Mouse (Mus musculus) ES-E14 (cell line): ENCODE measurements around the gene Vps11. TPM values are rescaled to one million over a fixed set of nuclear protein-coding genes. Genes with fewer than 3 reads are reported as not detected.

ENCODE experiments used
- DNase-seq: peaks from one replicate; pipeline ENCODE4 v3.0.0-alpha.2; 2013; ENCODE audit warnings: low read depth, low spot score
- H3K27ac ChIP-seq: 2 replicates; pipeline ENCODE4 v1.5.1; 2012; ENCODE audit warnings: low read depth, mild to moderate bottlenecking, low read length, moderate library complexity, mixed read lengths; ENCODE audit not compliant: poor library complexity, insufficient read depth, severe bottlenecking
- H3K36me3 ChIP-seq: 2 replicates; pipeline ENCODE4 v1.6.1; 2012; ENCODE audit warnings: mild to moderate bottlenecking, low read length, moderate library complexity, mixed read lengths; ENCODE audit not compliant: control insufficient read depth, poor library complexity, insufficient read depth, severe bottlenecking
- H3K4me1 ChIP-seq, 2 experiments: fragments of 150-350 bp in 1 of 2; sonication (generic) in 1 of 2; 2 replicates each; pipeline ENCODE4 v1.6.1; 2012; ENCODE audit warnings: low read length in 2 of 2, mild to moderate bottlenecking in 1 of 2, mixed read lengths in 1 of 2; ENCODE audit not compliant: control insufficient read depth in 2 of 2, insufficient read depth in 2 of 2, poor library complexity in 1 of 2
- H3K4me3 ChIP-seq, 2 experiments: fragments of 150-350 bp in 1 of 2; sonication (generic) in 1 of 2; 2 replicates each; pipeline ENCODE4 v1.5.1; 2012; ENCODE audit warnings: low read length in 2 of 2, low read depth in 1 of 2, mild to moderate bottlenecking in 1 of 2, mixed read lengths in 1 of 2; ENCODE audit not compliant: insufficient read depth in 1 of 2, poor library complexity in 1 of 2, severe bottlenecking in 1 of 2
- H3K9ac ChIP-seq: 2 replicates; pipeline ENCODE4 v1.6.1; 2012; ENCODE audit warnings: low read depth, mild to moderate bottlenecking, low read length, mixed read lengths; ENCODE audit not compliant: poor library complexity, insufficient read depth, severe bottlenecking
- H3K9me3 ChIP-seq: fragments of 150-350 bp; sonication (generic); 2 replicates; pipeline ENCODE4 v1.6.1; 2012; ENCODE audit warnings: low read depth, mild to moderate bottlenecking, low read length; ENCODE audit not compliant: control insufficient read depth, insufficient read depth
- CHD2 ChIP-seq: IDR thresholded peaks from 2 replicates; pipeline ENCODE4 v1.6.1; 2014; ENCODE audit warnings: mild to moderate bottlenecking, low read depth, low read length, inconsistent platforms
- HCFC1 ChIP-seq: IDR thresholded peaks from 2 replicates; pipeline ENCODE4 v1.6.1; 2012; ENCODE audit warnings: low read length, inconsistent platforms, borderline replicate concordance; ENCODE audit not compliant: insufficient read depth
- MAFK ChIP-seq: IDR thresholded peaks from 2 replicates; pipeline ENCODE4 v1.6.1; 2014; ENCODE audit warnings: mild to moderate bottlenecking, low read depth, low read length, inconsistent platforms; ENCODE audit not compliant: insufficient read depth
- ZC3H11A ChIP-seq: IDR thresholded peaks from 2 replicates; pipeline ENCODE4 v1.6.1; 2012; ENCODE audit warnings: low read depth, mild to moderate bottlenecking, inconsistent platforms, low read length, borderline replicate concordance
- ZNF384 ChIP-seq: IDR thresholded peaks from 2 replicates; pipeline ENCODE4 v1.6.1; 2012; ENCODE audit warnings: low read depth, low read length, inconsistent platforms
- in situ Hi-C, 2 experiments: fragments of 600-800 bp; cut with MboI; formaldehyde crosslinking; loops; one replicate each; pipeline ENCODE4 v1.15.1; 2025; ENCODE audit warnings: low sequenced_read_pairs in 2 of 2, inconsistent platforms in 1 of 2; ENCODE audit not compliant: unreplicated experiment in 2 of 2
- total RNA-seq: library from RNA; depleted of rRNA; stranded (reverse); fragments of 300-350 nt; gene quantifications from 2 replicates; pipeline ENCODE4 v1.2.3, GENCODE M21; 2012

Gene Vps11
- total RNA-seq, 1 experiment, result 35.0 TPM

- H3K4me1 ChIP-seq, result peaks cover 2 to 17% of the 10 kb centered on the region in 2 experiments; a peak in 3 of 4 replicates
- H3K9me3 ChIP-seq, result no peaks in the 10 kb centered on the region
- no peak for DNase-seq
- no peak overlapping the region for H3K27ac ChIP-seq
- H3K9ac ChIP-seq, result no peak overlapping the region
- in situ Hi-C loops, result no loop called here
- no peak overlapping the region for H3K4me3 ChIP-seq
- H3K36me3 ChIP-seq, result peaks cover 7% of the 10 kb centered on the region; the same call in 1 of the 2 replicates
- no peak for TF ChIP-seq ZNF384
- TF ChIP-seq CHD2, result no peak
- no peak for TF ChIP-seq HCFC1
- no peak for TF ChIP-seq MAFK
- TF ChIP-seq ZC3H11A, result no peak
Measured at GRCm38 (mm10) chr9:44342173-44342572, 19.3 kb downstream of the Vps11 start.

- in situ Hi-C loops, result no loop called here
- H3K36me3 ChIP-seq, result peaks cover 12% of the 10 kb centered on the region
Measured at GRCm38 (mm10) chr9:44341487-44341886, 20.0 kb downstream of the Vps11 start.

GRCm38 (mm10) chr9:44338574-44338973, 22.9 kb downstream of the Vps11 start:
- TF ChIP-seq MAFK, result no peak
- no peak for TF ChIP-seq HCFC1
- TF ChIP-seq ZNF384, result no peak
- no peak for TF ChIP-seq CHD2
- no peak for TF ChIP-seq ZC3H11A
- Histone ChIP-seq H3K36me3 (peaks cover 22% of the 10 kb centered on the region), H3K27ac (no peak overlapping the region), H3K4me3 (no peak overlapping the region), H3K4me1 (peaks cover 0 to 10% of the 10 kb centered on the region in 2 experiments; a peak in 2 of 4 replicates), H3K9ac (no peak overlapping the region), H3K9me3 (no peaks in the 10 kb centered on the region)
- DNase-seq, result no peak
- in situ Hi-C loops, result no loop called here

More at GRCm38 (mm10) chr9:44341487-44341886, 20.0 kb downstream of the Vps11 start:
- Histone ChIP-seq H3K9ac (no peak overlapping the region), H3K27ac (no peak overlapping the region), H3K4me1 (peaks cover 0 to 17% of the 10 kb centered on the region in 2 experiments; a peak in 3 of 4 replicates), H3K4me3 (no peak overlapping the region), H3K9me3 (no peaks in the 10 kb centered on the region)
- DNase-seq, result no peak
- TF ChIP-seq CHD2 (no peak), MAFK (no peak), ZC3H11A (no peak), HCFC1 (no peak), ZNF384 (no peak)

GRCm38 (mm10) chr9:44337436-44338169, 23.9 kb downstream of the Vps11 start:
- Histone ChIP-seq H3K36me3 (peaks cover 25% of the 10 kb centered on the region), H3K4me3 (peak overlapping the region; percentile 1 to 5; a peak in 2 of 4 replicates), H3K9ac (peak overlapping the region; percentile 19; the same call in 1 of the 2 replicates), H3K27ac (no peak overlapping the region), H3K4me1 (peaks cover 0 to 9% of the 10 kb centered on the region in 2 experiments; a peak in 1 of 4 replicates), H3K9me3 (no peaks in the 10 kb centered on the region)
- no peak for DNase-seq
- no peak for TF ChIP-seq HCFC1
- TF ChIP-seq CHD2, result no peak
- TF ChIP-seq MAFK, result no peak
- TF ChIP-seq ZC3H11A, result no peak
- no peak for TF ChIP-seq ZNF384
- in situ Hi-C loops, result no loop called here

GRCm38 (mm10) chr9:44336964-44337363, 24.5 kb downstream of the Vps11 start:
- no peak for TF ChIP-seq ZNF384
- TF ChIP-seq MAFK, result no peak
- no peak for TF ChIP-seq HCFC1
- TF ChIP-seq CHD2, result no peak
- TF ChIP-seq ZC3H11A, result no peak
- H3K27ac ChIP-seq, result no peak overlapping the region

More at GRCm38 (mm10) chr9:44336964-44337363, 24.5 kb downstream of the Vps11 start:
- H3K4me3 ChIP-seq, result peak overlapping the region; percentile 50
- H3K36me3 ChIP-seq, result peaks cover 26% of the 10 kb centered on the region
- no peak for DNase-seq
- 0 out of 2 replicates have a peak overlapping the region, but pooled peaks have one; percentile 48 for H3K9ac ChIP-seq
- in situ Hi-C loops, result no loop called here
- no peaks in the 10 kb centered on the region for H3K9me3 ChIP-seq
- peaks cover 0 to 7% of the 10 kb centered on the region in 2 experiments; a peak in 1 of 4 replicates for H3K4me1 ChIP-seq
